Mouse (Mus musculus) embryonic facial prominence, embryonic 11.5 days (tissue): Measurements from ENCODE around the gene Scyl1. TPM values are rescaled to one million over a fixed set of nuclear protein-coding genes. Genes with fewer than 3 reads are reported as not detected.
A peak's percentile ranks its signal among the peaks of the same experiment; 100 is the strongest.

ENCODE experiments used
- ATAC-seq: fragments of 200-750 bp; cut with Nextera tagmentation; replicated peaks from 2 replicates; pipeline ENCODE4 v1.8.0; 2017; ENCODE audit warnings: low read depth; ENCODE audit not compliant: insufficient number of reproducible peaks, low FRiP score, low TSS enrichment
- DNase-seq: peaks from one replicate; pipeline ENCODE4 v3.0.0-alpha.2; 2015; ENCODE audit warnings: low spot score
- H3K27ac ChIP-seq: fragments of 300-500 bp; sonication (generic); replicated peaks from 2 replicates; pipeline ENCODE4 v1.5.1; 2014; ENCODE audit warnings: mild to moderate bottlenecking, low read depth, low read length, control low read depth
- H3K27me3 ChIP-seq: fragments of 300-500 bp; sonication (generic); 2 replicates; pipeline ENCODE4 v1.6.1; 2014; ENCODE audit warnings: mild to moderate bottlenecking, low read length, moderate library complexity, mixed read lengths; ENCODE audit not compliant: control insufficient read depth, insufficient read depth
- H3K36me3 ChIP-seq: fragments of 300-500 bp; sonication (generic); replicated peaks from 2 replicates; pipeline ENCODE4 v1.6.1; 2014; ENCODE audit warnings: low read depth, mild to moderate bottlenecking, low read length, moderate library complexity, mixed read lengths; ENCODE audit not compliant: control insufficient read depth, insufficient read depth
- H3K4me1 ChIP-seq: fragments of 300-500 bp; sonication (generic); 2 replicates; pipeline ENCODE4 v1.6.1; 2014; ENCODE audit warnings: low read length, mixed read lengths; ENCODE audit not compliant: control insufficient read depth, insufficient read depth
- H3K4me2 ChIP-seq: fragments of 300-500 bp; sonication (generic); 2 replicates; pipeline ENCODE4 v1.6.1; 2014; ENCODE audit warnings: low read depth, mild to moderate bottlenecking, control low read depth, low read length, moderate library complexity
- H3K4me3 ChIP-seq: fragments of 300-500 bp; sonication (generic); 2 replicates; pipeline ENCODE4 v1.5.1; 2014; ENCODE audit warnings: low read depth, low read length, control low read depth
- H3K9ac ChIP-seq: fragments of 300-500 bp; sonication (generic); replicated peaks from 2 replicates; pipeline ENCODE4 v1.6.1; 2014; ENCODE audit warnings: mild to moderate bottlenecking, control low read depth, low read length
- H3K9me3 ChIP-seq: fragments of 300-500 bp; sonication (generic); replicated peaks from 2 replicates; pipeline ENCODE4 v1.6.1; 2016; ENCODE audit warnings: mild to moderate bottlenecking, low read length, inconsistent platforms, mixed read lengths; ENCODE audit not compliant: control insufficient read depth
- WGBS: fragments of 180-500 bp; shearing (Covaris S2); extraction: QIAGEN DNeasy Blood & Tissue Kit; methylation state at CpG from one replicate; pipeline ENCODE4 v1.1.7; 2014; 5-methylcytosine and 5-hydroxymethylcytosine counted together
- polyA plus RNA-seq: library from polyadenylated mRNA; unstranded; fragments of >200 nt; fragmentation: Nextera tagmentation; extraction: Ambion mirVana; gene quantifications from 2 replicates; pipeline ENCODE4 v1.2.1, GENCODE M21; 2014

The Scyl1 gene
- polyA plus RNA-seq, 1 experiment from 2014 or later = 53.9 TPM

GRCm38 (mm10) chr19:5806809-5807205, 35.6 kb upstream of the Scyl1 start:
- H3K4me1 ChIP-seq = peaks cover 13% of the 10 kb centered on the region
- ATAC-seq (no peak), DNase-seq (no peak)
- no peak overlapping the region for H3K4me2 ChIP-seq
- 29% methylated on average over 6 of the region's 6 CpGs for WGBS
- H3K9me3 ChIP-seq = no peaks in the 10 kb centered on the region
- H3K9ac ChIP-seq = no peak overlapping the region
- no peak overlapping the region for H3K4me3 ChIP-seq
- 0 out of 2 replicates have a peak overlapping the region, but pooled peaks have one; percentile 25 for H3K27ac ChIP-seq
- H3K27me3 ChIP-seq = no peaks in the 10 kb centered on the region
- H3K36me3 ChIP-seq = no peaks in the 10 kb centered on the region

- Histone ChIP-seq H3K27me3 (no peaks in the 10 kb centered on the region), H3K4me2 (no peak overlapping the region), H3K4me3 (no peak overlapping the region), H3K9me3 (no peaks in the 10 kb centered on the region), H3K36me3 (no peaks in the 10 kb centered on the region), H3K27ac (peak overlapping the region; percentile 31; the same call in 1 of the 2 replicates), H3K4me1 (peaks cover 13% of the 10 kb centered on the region), H3K9ac (peak overlapping the region; percentile 47)
- ATAC-seq (no peak), DNase-seq (no peak)
- 10% methylated on average over 8 of the region's 8 CpGs for WGBS
Measured at GRCm38 (mm10) chr19:5806051-5806808, 35.0 kb upstream of the Scyl1 start.

- Histone ChIP-seq H3K27me3 (no peaks in the 10 kb centered on the region), H3K9ac (peak overlapping the region; percentile 93), H3K9me3 (no peaks in the 10 kb centered on the region), H3K4me1 (peaks cover 7% of the 10 kb centered on the region), H3K4me3 (no peak overlapping the region), H3K4me2 (peak overlapping the region; percentile 38), H3K27ac (peak overlapping the region; percentile 98), H3K36me3 (no peaks in the 10 kb centered on the region)
- DNase-seq (no peak), ATAC-seq (no peak)
- 20% methylated on average over 8 of the region's 8 CpGs for WGBS
Measured at GRCm38 (mm10) chr19:5804371-5804899, 33.2 kb upstream of the Scyl1 start.

- DNase-seq (peak; percentile 76), ATAC-seq (0 out of 2 replicates have a peak, but pooled peaks have one; percentile 10)
- Histone ChIP-seq H3K4me1 (peaks cover 7% of the 10 kb centered on the region), H3K9me3 (no peaks in the 10 kb centered on the region), H3K4me3 (peak overlapping the region; percentile 96), H3K27ac (peak overlapping the region; percentile 98), H3K4me2 (peak overlapping the region; percentile 38), H3K36me3 (no peaks in the 10 kb centered on the region), H3K9ac (peak overlapping the region; percentile 93), H3K27me3 (no peaks in the 10 kb centered on the region)
- WGBS = under 1% methylated on average over 16 of the region's 16 CpGs
Measured at GRCm38 (mm10) chr19:5803881-5804279, 32.7 kb upstream of the Scyl1 start.

GRCm38 (mm10) chr19:5803041-5803880, 32.0 kb upstream of the Scyl1 start:
- peaks cover 7% of the 10 kb centered on the region for H3K4me1 ChIP-seq
- peak; percentile 100 for DNase-seq
- under 1% methylated on average over 67 of the region's 67 CpGs for WGBS

GRCm38 (mm10) chr19:5802787-5803040, 31.5 kb upstream of the Scyl1 start:
- Histone ChIP-seq H3K4me2 (peak overlapping the region; percentile 91), H3K4me3 (peak overlapping the region; percentile 96), H3K36me3 (peaks cover 8% of the 10 kb centered on the region), H3K27me3 (no peaks in the 10 kb centered on the region), H3K27ac (peak overlapping the region; percentile 98), H3K9me3 (no peaks in the 10 kb centered on the region), H3K4me1 (peaks cover 7% of the 10 kb centered on the region), H3K9ac (peak overlapping the region; percentile 93)
- ATAC-seq (no peak), DNase-seq (no peak)
- under 1% methylated on average over 4 of the region's 4 CpGs for WGBS

More at GRCm38 (mm10) chr19:5803041-5803880, 32.0 kb upstream of the Scyl1 start:
- H3K4me3 ChIP-seq = peak overlapping the region; percentile 96
- peak; percentile 94 for ATAC-seq
- H3K9me3 ChIP-seq = no peaks in the 10 kb centered on the region
- peak overlapping the region; percentile 98 for H3K27ac ChIP-seq
- no peaks in the 10 kb centered on the region for H3K27me3 ChIP-seq
- peak overlapping the region; percentile 91 for H3K4me2 ChIP-seq
- H3K9ac ChIP-seq = peak overlapping the region; percentile 93
- peaks cover 4% of the 10 kb centered on the region for H3K36me3 ChIP-seq

- WGBS = under 1% methylated on average over 25 of the region's 25 CpGs
Measured at GRCm38 (mm10) chr19:5802011-5802786, 31.0 kb upstream of the Scyl1 start.

More at GRCm38 (mm10) chr19:5802011-5802786, 31.0 kb upstream of the Scyl1 start:
- peak; percentile 99 for DNase-seq
- ATAC-seq = no peak
- Histone ChIP-seq H3K4me3 (peak overlapping the region; percentile 96), H3K9ac (peak overlapping the region; percentile 93), H3K4me1 (peaks cover 7% of the 10 kb centered on the region), H3K9me3 (no peaks in the 10 kb centered on the region), H3K36me3 (peaks cover 13% of the 10 kb centered on the region), H3K27me3 (no peaks in the 10 kb centered on the region), H3K4me2 (peak overlapping the region; percentile 91), H3K27ac (peak overlapping the region; percentile 98)
